17 mouse cellular contexts compared by ENCODE assay signal in genomic region chr2:120983611-120984010, GRCm38 (mm10). TPM values are rescaled to one million over a fixed set of nuclear protein-coding genes. Genes with fewer than 3 reads are reported as not detected.
"Had no signal": no experiment of that assay in that cellular context is flagged by ENCODE, and none has a peak within 500 bp of the region (broad histone marks: within the 10 kb centered on the region; RNA-seq: fewer than 3 reads in every experiment).

No protein-coding gene starts in this region.

- H3K9me3 ChIP-seq: midbrain, embryonic 10.5 days; midbrain, embryonic 12.5 days; neural tube, embryonic 12.5 days; stomach, embryonic 15.5 days had no signal

- H3K36me3 ChIP-seq: midbrain, embryonic 10.5 days; midbrain, embryonic 12.5 days; stomach, embryonic 15.5 days had no signal

- H3K4me2 ChIP-seq: lung, embryonic 14.5 days; midbrain, embryonic 12.5 days; neural tube, embryonic 12.5 days; stomach, embryonic 15.5 days had no signal

- H3K4me3 ChIP-seq: midbrain, embryonic 10.5 days; midbrain, embryonic 12.5 days; myocyte; neural tube, embryonic 12.5 days; stomach, embryonic 15.5 days had no signal

- DNase-seq: lung, adult 18-20 months; lung, embryonic 14.5 days; lung, postnatal 10 days; lung, postnatal 4 days; midbrain, embryonic 14.5 days; right cerebral cortex, postnatal 14 days; thymus, adult 2 months; thymus, postnatal 25 days; thymus, postnatal 4 days had no signal

- ATAC-seq: midbrain, embryonic 16.5 days had no signal

- H3K27ac ChIP-seq: midbrain, embryonic 10.5 days; midbrain, embryonic 12.5 days; neural tube, embryonic 12.5 days; stomach, embryonic 15.5 days; stomach, postnatal 0 days had no signal

- H3K9ac ChIP-seq: lung, embryonic 14.5 days; midbrain, embryonic 12.5 days; neural tube, embryonic 12.5 days; stomach, embryonic 15.5 days had no signal

- H3K4me1 ChIP-seq: midbrain, embryonic 10.5 days; midbrain, embryonic 12.5 days; neural tube, embryonic 12.5 days; stomach, embryonic 15.5 days had no signal

- H3K27me3 ChIP-seq: neural tube, embryonic 12.5 days; stomach, embryonic 15.5 days had no signal

RNA-seq across cellular contexts. Expression of gene Epb42, which starts 53.3 kb away (rescaled TPM):
- polyA plus RNA-seq: myocyte; testis, adult 2 months had no signal
